Mouse (Mus musculus) bone marrow, adult 2 months (tissue): ENCODE data around the gene Apobec2. TPM values are rescaled to one million over a fixed set of nuclear protein-coding genes. Genes with fewer than 3 reads are reported as not detected.
"Not testable (repeated sequence)": the region's sequence is repeated elsewhere in the genome, so short reads cannot be mapped to it uniquely, and the experiment has no call there.

Experiments
- H3K27ac ChIP-seq: fragments of 200-500 bp; 2 replicates; pipeline ENCODE4 v1.5.1; 2012; ENCODE audit warnings: low read depth, mild to moderate bottlenecking, control low read depth, inconsistent platforms, low read length; ENCODE audit not compliant: control insufficient read depth, poor library complexity, insufficient read depth
- H3K4me1 ChIP-seq: fragments of 200-500 bp; 2 replicates; pipeline ENCODE4 v1.6.1; 2011; ENCODE audit warnings: low read length; ENCODE audit not compliant: control insufficient read depth, insufficient read depth
- H3K4me3 ChIP-seq: fragments of 200-500 bp; replicated peaks from 2 replicates; pipeline ENCODE3; 2011; ENCODE audit warnings: mild to moderate bottlenecking, low read depth, low read length, control low read depth; ENCODE audit not compliant: control insufficient read depth
- CTCF ChIP-seq: fragments of 200-500 bp; IDR thresholded peaks from 2 replicates; pipeline ENCODE4 v1.5.1; 2011; ENCODE audit warnings: low read length, control low read depth; ENCODE audit not compliant: control insufficient read depth, insufficient read depth
- POLR2A ChIP-seq: fragments of 200-500 bp; IDR thresholded peaks from 2 replicates; pipeline ENCODE4 v1.6.1; 2011; ENCODE audit warnings: low read depth, mild to moderate bottlenecking, control low read depth, low read length, borderline replicate concordance; ENCODE audit not compliant: control insufficient read depth
- WGBS: fragments of 180-500 bp; shearing (Covaris S2); methylation state at CpG from one replicate; pipeline ENCODE4 v1.1.7; 2018; 5-methylcytosine and 5-hydroxymethylcytosine counted together
- polyA plus RNA-seq: library from polyadenylated mRNA; stranded (reverse); fragments of >200 nt; gene quantifications from 2 replicates; pipeline ENCODE4 v1.2.4, GENCODE M21; 2011; ENCODE audit warnings: low replicate concordance; ENCODE audit not compliant: missing spikeins, insufficient read depth, insufficient read length

The Apobec2 gene
- 0.92 TPM in 1 of 2 replicates, not detected in the other for polyA plus RNA-seq

DNA sequence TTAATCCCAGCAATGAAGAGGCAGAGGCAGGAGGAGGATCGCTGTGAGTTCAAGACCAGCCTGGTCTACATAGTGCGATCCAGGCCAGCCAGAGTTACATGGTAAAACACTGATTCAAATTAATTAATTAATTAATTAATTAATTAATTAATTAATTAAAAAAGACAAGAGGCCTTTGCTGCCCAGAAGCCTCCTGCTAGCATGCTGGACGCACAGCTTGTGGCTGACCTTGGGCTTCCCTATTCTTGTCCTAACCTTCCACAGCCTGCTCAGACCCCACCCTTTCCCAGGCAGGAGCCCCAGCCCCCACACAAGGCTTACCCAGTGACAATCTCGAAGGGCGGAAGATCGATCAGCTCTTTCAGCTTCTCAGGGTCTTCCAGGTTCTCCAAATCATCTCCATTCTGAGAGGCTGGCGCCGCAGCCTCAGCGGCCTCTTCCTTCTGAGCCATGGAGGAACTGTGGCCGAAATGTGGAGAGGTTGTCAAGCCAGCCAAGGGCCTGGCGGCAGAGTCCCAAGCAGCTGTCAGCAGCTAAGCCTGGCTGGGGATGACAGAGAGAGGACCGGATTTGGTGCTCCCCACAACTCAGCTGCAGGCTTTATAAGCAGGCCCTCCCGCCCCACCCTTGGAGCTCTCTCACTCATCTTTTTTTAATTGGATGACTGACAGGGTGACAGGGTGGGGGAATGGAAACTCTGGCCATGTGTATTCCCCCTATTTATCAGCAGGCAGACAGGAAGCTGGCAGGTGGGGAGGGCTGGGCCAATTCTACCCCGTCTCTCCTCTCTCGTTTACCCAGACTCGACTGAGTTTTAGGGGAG is at the start of gene Apobec2:
Gene Apobec2, minus strand, starts transcription at position 773 of the 823 bp plus-strand sequence.
- Histone ChIP-seq H3K4me3 (no peak within 1 kb of the TSS), H3K27ac (no peak within 1 kb of the TSS), H3K4me1 (peaks cover 1% of the 10 kb centered on the region; the same call in 1 of the 2 replicates)
- 74% methylated on average over 16 of the region's 16 CpGs for WGBS
- TF ChIP-seq CTCF (no peak), POLR2A (no peak)

DNA sequence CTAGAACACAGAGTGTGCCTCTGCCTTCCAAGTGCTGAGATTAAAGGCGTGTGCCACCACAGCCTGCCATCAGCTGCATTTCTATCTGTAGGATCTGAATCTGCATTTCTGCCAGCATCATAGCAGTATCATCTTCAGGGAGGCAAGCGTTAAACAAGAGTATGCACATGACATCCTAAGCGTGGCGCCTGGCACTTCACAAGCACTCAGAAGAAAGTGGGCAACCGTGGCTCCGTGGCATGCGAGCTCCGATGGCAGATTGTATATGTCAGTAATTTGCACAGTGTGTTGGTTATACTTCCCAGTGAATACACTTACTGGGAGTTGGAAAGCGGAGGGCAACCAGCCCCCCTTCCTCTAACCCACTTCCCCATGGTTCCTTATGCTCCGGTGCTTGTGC is 47.2 kb upstream of the Apobec2 start:
- WGBS, result 83% methylated on average over 10 of the region's 10 CpGs
- H3K27ac ChIP-seq, result no peak overlapping the region
- H3K4me3 ChIP-seq, result no peak overlapping the region
- H3K4me1 ChIP-seq, result no peaks in the 10 kb centered on the region
- TF ChIP-seq CTCF (no peak), POLR2A (no peak)

DNA sequence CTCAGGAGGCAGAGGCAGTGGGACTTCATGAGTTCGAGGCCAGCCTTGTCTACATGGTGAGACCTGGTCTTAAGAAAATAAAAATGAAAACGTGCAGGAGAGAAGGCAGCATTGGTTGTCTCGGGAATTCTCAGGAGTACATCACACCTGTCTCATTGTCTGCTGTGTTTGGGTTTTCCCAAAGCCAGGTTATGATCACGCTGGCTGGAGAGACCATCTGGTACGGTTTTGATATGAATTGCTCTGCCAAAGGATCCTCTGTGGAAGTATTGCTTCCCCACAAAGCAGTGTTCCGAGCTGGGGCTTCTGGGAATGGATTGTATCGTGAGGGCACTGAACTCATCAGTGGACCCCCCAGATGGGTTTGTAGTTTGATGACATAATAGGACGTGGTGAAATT is 42.7 kb upstream of the Apobec2 start:
- TF ChIP-seq POLR2A (no peak), CTCF (no peak)

DNA sequence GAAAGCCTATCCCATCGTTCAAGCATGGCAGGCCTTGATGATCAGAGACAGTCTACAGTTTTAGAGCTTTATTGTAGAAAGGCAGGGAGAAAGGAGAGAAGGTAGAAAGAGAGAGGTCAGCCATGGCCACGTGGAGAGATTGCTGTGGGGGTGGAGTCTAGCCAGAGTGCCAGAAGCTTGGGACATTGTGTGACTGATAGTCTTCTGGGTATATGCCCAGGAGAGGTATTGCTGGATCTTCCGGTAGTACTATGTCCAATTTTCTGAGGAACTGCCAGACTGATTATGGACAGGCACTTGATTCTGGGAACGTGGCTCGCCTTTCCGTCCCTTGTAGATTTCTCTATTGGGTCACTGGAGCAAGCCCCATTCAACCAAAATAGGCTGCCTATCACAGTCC is 41.6 kb upstream of the Apobec2 start:
- not testable (repeated sequence) for H3K4me3 ChIP-seq, H3K27ac ChIP-seq, H3K4me1 ChIP-seq
- WGBS, result 82% methylated on average over 6 of the region's 6 CpGs

More for the DNA sequence above, 42.7 kb upstream of the Apobec2 start:
- H3K4me1 ChIP-seq, result no peaks in the 10 kb centered on the region
- WGBS, result 79% methylated on average over 8 of the region's 8 CpGs
- H3K27ac ChIP-seq, result no peak overlapping the region
- H3K4me3 ChIP-seq, result no peak overlapping the region

DNA sequence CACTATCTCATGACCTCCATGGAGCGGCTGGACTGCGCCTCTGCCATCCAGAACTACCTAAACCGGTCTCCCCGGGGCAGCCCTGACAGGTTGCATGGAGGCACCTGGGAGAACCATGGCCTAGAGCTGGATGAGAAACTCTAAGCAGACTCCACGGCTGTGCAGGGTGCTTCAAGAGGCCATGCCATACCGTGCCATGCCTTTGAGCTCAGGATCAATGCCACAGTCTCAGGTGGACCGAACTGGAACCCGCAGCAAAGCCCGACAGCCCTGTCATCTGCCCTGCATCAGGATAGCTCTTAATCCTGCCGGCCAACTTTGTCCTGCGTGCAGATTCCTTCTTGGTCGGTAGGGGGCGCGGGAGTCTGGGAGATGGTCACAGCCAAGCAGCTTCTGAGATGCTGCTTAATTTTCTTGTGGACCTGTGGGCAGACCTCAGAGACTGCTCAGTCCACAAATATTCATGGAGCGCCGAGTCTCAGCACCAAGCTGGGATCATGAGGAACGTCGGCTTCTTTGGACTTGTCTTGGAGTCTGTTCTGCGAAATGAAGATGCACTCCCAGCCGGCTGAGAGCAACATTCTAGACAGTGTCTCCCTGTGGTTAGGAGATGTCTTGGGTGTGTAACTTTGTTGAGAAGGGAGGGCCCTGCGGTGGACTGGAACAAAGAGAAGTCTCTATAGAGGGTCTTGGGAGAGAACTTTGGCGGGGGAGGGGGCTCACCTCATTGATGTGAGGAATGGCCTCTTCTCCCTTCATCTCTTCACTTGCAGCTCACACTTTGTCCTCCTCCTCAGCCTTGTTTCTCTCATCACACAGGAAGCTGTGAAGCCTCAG is 34.9 kb upstream of the Apobec2 start:
- no peak overlapping the region for H3K4me3 ChIP-seq
- WGBS, result 24% methylated on average over 22 of the region's 22 CpGs
- no peak overlapping the region; the same call in 1 of the 2 replicates for H3K27ac ChIP-seq
- TF ChIP-seq POLR2A (no peak), CTCF (peak; percentile 93)
- no peaks in the 10 kb centered on the region for H3K4me1 ChIP-seq

DNA sequence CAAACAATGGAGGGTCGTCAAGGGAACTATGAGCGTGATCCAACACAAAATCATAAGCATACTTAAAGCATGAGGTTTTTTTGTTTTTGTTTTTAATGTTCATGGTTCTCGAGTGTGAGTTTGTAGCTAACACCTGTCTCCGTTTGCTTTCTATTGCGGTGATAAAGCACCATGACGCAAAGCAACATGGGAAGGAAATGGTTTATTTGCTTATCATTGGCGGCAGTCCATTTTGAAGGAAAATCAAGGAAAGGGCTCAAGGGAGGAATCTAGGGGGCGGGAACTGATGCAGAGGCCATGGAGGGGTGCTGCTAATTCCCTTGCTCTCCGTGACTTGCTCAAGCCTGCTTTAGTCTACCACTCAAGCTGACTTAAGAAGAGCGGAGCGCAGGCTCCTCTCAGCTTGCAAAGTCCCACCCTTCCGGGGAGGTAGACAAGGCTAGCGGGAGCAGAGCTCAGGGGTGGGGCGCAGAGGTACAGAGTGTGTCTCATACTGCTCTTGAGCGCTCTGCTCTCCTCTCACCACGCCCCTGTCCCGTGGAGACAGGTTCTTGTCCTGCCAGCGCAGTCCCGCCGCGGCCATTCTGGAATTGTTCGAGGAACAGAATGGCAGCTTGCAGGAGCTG is 34.2 kb upstream of the Apobec2 start:
- no peak overlapping the region for H3K4me3 ChIP-seq
- TF ChIP-seq CTCF, result no peak
- TF ChIP-seq POLR2A, result no peak
- H3K27ac ChIP-seq, result no peak overlapping the region; the same call in 1 of the 2 replicates
- WGBS, result 69% methylated on average over 22 of the region's 22 CpGs
- H3K4me1 ChIP-seq, result no peaks in the 10 kb centered on the region

DNA sequence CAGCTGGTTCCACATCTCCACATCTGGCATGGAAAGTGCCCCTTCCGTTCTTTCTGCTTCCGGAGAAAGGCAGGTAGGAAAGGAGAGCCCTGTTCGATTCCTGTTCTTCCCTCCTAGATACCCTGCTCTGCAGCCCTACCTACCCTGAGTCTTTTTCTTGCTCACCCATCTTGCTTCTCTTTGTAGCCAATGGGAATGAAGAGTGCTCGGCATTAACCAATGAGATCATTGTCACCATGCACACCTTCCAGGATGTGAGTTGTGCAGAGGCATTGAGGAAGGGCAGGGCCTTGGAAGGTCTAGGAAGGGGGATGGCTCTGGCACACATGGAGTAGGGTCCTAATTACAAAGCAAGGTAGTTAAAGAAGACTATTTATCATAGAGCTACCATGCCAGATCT is 30.7 kb upstream of the Apobec2 start:
- WGBS, result 85% methylated on average over 4 of the region's 4 CpGs

DNA sequence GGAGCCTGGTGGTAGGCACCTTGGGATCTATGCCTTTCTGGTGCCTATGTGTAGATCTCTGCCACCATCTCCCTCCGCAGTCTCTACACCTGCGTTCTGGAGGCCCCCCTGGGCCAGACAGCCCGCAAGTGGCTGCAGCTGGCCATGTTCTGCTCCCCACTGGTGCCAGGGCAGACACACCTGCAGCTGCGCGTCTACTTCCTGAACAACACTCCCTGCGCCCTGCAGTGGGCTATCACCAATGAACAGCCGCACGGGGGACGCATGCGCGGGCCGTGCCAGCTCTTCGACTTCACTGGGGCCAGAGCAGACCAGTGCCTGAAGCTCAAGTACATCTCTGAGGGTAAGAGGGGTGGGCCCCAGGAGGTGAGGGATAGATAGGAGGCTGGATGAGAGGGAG is 29.4 kb upstream of the Apobec2 start:
- Histone ChIP-seq H3K27ac (no peak overlapping the region), H3K4me3 (no peak overlapping the region), H3K4me1 (no peaks in the 10 kb centered on the region)
- 51% methylated on average over 13 of the region's 13 CpGs for WGBS
- TF ChIP-seq CTCF (no peak), POLR2A (no peak)

More for the DNA sequence above, 30.7 kb upstream of the Apobec2 start:
- no peaks in the 10 kb centered on the region for H3K4me1 ChIP-seq
- H3K4me3 ChIP-seq, result no peak overlapping the region
- no peak overlapping the region for H3K27ac ChIP-seq
- TF ChIP-seq CTCF (no peak), POLR2A (no peak)
